Mouse (Mus musculus): ENCODE measurements around the gene 1600014C10Rik. TPM values are rescaled to one million over a fixed set of nuclear protein-coding genes. Genes with fewer than 3 reads are reported as not detected.

The 1600014C10Rik gene
- polyA plus RNA-seq, 1 experiment from 2014 or later, result 12.1 TPM

DNA sequence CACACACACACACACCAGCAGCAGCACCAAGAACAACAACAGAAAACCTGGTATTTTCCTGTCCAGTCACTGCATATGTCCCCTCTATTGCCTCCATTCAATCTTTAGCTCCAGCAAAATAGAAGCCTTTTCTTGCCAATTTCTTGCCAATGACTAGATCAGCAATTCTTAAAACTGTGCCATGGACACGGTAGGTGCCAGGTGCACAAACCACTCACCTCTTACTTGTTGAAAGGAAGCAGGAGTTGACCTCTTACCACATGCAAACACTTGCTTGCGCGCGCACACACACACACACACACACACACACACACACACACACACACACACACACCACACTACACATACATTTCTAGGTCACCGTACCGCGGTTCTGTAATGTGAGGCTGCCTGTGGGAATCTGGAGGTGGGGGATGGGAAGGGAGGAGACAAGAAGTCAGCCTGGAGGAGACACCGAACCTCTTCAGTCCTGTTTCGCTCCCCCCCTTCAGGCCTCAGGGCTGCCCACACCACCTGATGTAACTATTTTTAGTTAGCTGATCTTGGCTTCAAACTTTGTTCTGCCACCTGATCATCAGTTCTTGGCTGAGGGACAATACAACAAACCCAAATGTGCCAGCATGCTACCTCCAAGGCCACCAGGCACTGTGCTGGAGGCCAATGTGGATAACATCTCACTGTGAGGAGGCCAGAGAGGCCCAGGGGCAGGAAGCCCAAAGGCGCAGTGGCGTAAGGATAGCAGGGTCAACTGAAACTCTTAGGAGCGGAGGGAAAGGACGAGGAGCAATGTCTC, 41.8 kb downstream of the 1600014C10Rik start:
- H3K27ac ChIP-seq, result no peak overlapping the region
- H3K36me3 ChIP-seq (replicated peaks), result no peaks in the 10 kb centered on the region
- H3K4me3 ChIP-seq (replicated peaks), result no peak overlapping the region
- peaks cover 13% of the 10 kb centered on the region for H3K27me3 ChIP-seq
- no peak overlapping the region for H3K4me2 ChIP-seq
- WGBS, result 85% methylated on average over 13 of the region's 13 CpGs
- no peak overlapping the region for H3K9ac ChIP-seq
- no peak for ATAC-seq (ENCODE audit: low FRiP score)
- peaks cover 14% of the 10 kb centered on the region for H3K4me1 ChIP-seq
- H3K9me3 ChIP-seq, result no peaks in the 10 kb centered on the region

DNA sequence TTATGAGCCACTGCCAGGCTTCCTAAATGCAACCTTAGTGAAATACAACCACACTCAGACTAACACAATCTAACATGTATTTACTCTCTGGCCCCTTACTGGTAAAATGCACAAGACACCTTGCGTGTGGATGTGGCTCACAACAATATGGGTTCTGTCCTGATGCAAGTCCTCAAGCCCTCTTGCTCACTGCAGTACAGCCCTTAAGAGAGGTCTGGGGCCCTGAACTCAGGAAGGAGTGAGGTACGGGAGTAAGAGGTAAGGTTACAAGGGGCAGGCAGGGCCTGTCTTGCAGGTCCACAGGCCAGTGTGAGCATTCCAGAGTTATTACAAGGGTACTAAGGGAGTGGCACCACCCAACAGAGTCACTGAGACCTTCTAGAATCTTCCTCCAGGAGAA, 43.2 kb downstream of the 1600014C10Rik start:
- H3K4me3 ChIP-seq (replicated peaks), result no peak overlapping the region
- H3K36me3 ChIP-seq (replicated peaks), result no peaks in the 10 kb centered on the region
- H3K9ac ChIP-seq, result no peak overlapping the region
- H3K4me2 ChIP-seq, result no peak overlapping the region
- no peak overlapping the region for H3K27ac ChIP-seq
- H3K27me3 ChIP-seq, result peaks cover 23% of the 10 kb centered on the region
- no peaks in the 10 kb centered on the region for H3K9me3 ChIP-seq
- no peak for ATAC-seq (ENCODE audit: low FRiP score)
- WGBS, result 78% methylated on average over 2 of the region's 2 CpGs
- H3K4me1 ChIP-seq, result peaks cover 14% of the 10 kb centered on the region

DNA sequence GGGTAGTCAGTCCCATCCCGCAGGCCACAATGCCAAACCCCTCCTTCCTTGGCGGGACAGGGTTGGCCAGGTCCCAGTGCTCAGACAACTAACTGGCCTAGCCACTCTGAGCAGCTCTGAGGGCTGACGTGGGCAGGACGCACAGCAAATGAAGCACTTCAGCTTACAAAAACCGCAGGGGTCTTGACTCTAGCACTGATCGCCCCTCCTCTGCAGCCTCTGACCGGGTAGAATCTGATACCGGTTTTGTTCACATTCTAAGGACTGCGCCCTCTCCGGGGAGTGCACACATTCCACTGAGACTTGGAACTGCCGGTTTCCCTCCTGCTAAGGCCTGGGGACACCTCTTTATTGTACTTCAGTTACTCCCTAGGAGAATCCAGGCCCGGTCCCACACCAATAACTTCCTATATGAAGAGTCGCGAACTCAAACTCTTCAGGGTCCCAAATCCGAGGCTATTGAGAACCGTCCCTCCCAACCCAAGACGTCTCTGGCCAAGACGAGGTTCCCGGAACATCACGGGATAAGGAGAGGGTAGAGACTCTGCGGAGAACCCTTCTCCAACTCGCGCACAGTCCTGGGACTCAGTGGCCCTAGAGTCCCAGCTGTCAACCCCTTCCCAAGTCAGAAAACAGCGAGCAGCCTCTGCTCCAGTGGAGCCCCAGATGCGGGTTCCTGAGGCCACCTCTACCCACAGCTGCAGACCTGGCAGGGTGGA, 44.3 kb downstream of the 1600014C10Rik start:
- Histone ChIP-seq H3K4me2 (peak overlapping the region; percentile 93), H3K9ac (peak overlapping the region; percentile 59), H3K27ac (no peak overlapping the region), H3K4me1 (peaks cover 14% of the 10 kb centered on the region), H3K36me3 (replicated peaks) (no peaks in the 10 kb centered on the region), H3K27me3 (peaks cover 23% of the 10 kb centered on the region), H3K9me3 (no peaks in the 10 kb centered on the region), H3K4me3 (replicated peaks) (peak overlapping the region; percentile 53)
- ATAC-seq (ENCODE audit: low FRiP score), result peak; percentile 49; the same call in 1 of the 2 replicates
- WGBS, result under 1% methylated on average over 25 of the region's 25 CpGs

DNA sequence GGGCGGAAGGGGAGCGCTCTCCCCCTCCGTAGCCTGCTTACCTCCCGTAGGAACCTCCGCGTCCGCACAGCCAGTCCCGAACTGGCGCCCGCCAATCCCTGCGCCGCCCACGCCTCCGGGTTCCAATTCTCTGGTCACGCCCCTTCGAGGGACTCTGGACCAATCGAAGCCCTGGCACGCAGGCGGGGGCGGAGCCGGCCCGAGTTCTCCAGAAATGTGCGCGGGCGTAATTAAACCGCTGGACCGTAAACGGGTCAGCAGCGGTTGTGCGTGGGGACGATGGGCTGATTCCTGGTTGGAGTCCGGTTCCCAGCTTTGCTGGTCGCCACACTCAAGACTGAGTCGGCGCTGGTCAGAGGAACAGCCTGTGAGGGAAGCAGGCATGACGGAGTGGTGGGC, 44.9 kb downstream of the 1600014C10Rik start, which contains the start of gene Plekhf1:
Gene Plekhf1 (minus strand): TSS at position 117 of the 399 bp plus-strand sequence.
- H3K36me3 ChIP-seq (replicated peaks), result no peaks in the 10 kb centered on the region
- no peaks in the 10 kb centered on the region for H3K9me3 ChIP-seq
- peak within 1 kb of the TSS; percentile 93 for H3K4me2 ChIP-seq
- H3K4me3 ChIP-seq (replicated peaks), result peak within 1 kb of the TSS; percentile 53
- peaks cover 14% of the 10 kb centered on the region for H3K4me1 ChIP-seq
- no peak within 1 kb of the TSS for H3K27ac ChIP-seq
- peak within 1 kb of the TSS; percentile 59 for H3K9ac ChIP-seq
- ATAC-seq (ENCODE audit: low FRiP score), result peak; percentile 96
- H3K27me3 ChIP-seq, result peaks cover 23% of the 10 kb centered on the region
- under 1% methylated on average over 36 of the region's 36 CpGs for WGBS

DNA sequence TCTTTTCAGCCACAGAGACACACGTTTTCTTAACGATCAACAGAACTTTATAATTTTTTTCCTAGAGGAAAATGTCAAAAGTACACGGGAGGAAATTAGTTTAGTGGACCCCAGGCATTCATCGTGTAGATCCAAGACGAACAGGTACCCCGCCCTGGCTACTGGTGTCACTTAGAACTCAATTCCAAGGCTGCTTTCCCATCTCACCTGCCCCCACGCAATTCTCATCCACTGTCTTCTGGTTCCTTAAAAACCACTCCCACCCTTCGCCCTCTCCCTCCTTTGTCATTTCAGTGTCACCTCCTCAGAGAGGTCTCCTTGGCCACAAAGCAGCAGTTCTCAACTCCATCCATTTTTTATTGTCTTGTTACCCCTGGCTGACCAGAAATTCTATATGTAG, 45.3 kb downstream of the 1600014C10Rik start:
- Histone ChIP-seq H3K27me3 (peaks cover 23% of the 10 kb centered on the region), H3K9ac (no peak overlapping the region), H3K36me3 (replicated peaks) (no peaks in the 10 kb centered on the region), H3K4me2 (peak overlapping the region; percentile 93), H3K4me3 (replicated peaks) (peak overlapping the region; percentile 53), H3K4me1 (peaks cover 14% of the 10 kb centered on the region), H3K27ac (no peak overlapping the region), H3K9me3 (no peaks in the 10 kb centered on the region)
- ATAC-seq (ENCODE audit: low FRiP score), result peak; percentile 15; the same call in 1 of the 2 replicates
- WGBS, result 25% methylated on average over 8 of the region's 8 CpGs

DNA sequence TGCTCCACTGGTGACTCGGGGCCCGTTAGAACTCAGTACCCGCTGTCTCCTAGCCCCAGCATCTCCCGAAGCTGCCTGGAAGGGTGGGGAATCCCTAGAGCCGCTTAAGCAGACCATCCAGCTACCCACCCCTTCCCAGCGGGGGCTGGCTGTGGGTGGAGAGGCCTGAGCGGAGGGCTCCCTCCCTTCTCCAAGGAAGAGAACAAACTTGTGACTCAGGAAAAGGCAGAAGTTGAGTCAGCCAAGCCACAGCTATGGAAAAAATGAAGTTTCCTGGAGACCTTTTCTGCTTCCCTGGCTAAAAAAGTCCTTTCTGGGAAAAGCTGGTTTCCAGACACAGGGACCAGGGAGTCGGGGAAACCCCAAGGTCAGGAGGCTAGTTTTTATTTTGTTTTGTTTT, 47.3 kb downstream of the 1600014C10Rik start:
- Histone ChIP-seq H3K27me3 (peaks cover 23% of the 10 kb centered on the region), H3K36me3 (replicated peaks) (no peaks in the 10 kb centered on the region), H3K4me3 (replicated peaks) (no peak overlapping the region), H3K9me3 (no peaks in the 10 kb centered on the region), H3K27ac (no peak overlapping the region), H3K4me2 (no peak overlapping the region), H3K4me1 (peaks cover 14% of the 10 kb centered on the region), H3K9ac (no peak overlapping the region)
- ATAC-seq (ENCODE audit: low FRiP score), result no peak
- 21% methylated on average over 8 of the region's 8 CpGs for WGBS

DNA sequence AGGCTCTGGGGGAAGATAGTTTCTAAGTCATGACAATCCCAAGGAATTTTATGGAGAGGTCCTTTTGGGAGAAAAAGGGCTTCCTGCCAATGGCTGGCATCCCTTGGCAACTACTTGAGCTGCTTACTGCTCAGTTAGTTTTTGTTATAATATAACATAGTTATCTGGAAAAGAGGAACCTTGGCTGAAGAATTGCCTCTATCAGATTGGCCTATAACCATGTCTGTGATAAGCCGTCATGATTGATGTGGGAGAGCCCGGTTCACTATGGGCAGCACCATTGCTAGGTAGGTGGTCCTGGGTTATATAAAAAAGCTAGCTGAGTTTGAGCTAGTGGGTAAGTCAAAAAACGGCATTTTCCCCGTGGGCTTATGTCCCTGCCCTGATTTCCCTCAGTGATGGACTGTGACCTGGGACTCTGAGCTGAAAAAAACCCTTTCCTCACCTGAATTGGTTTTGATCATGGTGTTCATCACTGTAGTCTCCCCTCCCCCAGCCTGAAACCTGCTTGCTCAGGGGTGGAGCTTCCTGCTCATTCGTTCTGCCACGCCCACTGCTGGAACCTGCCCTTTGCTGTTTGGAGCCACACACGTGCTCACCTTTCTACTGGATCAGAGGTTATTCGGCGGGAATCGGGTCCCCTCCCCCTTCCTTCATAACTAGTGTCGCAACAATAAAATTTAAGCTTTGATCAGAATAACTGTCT, 53.5 kb downstream of the 1600014C10Rik start:
- H3K4me3 ChIP-seq (replicated peaks), result no peak overlapping the region
- no peak overlapping the region for H3K27ac ChIP-seq
- H3K36me3 ChIP-seq (replicated peaks), result no peaks in the 10 kb centered on the region
- WGBS, result 48% methylated on average over 11 of the region's 11 CpGs
- H3K4me1 ChIP-seq, result no peaks in the 10 kb centered on the region
- H3K9me3 ChIP-seq, result no peaks in the 10 kb centered on the region
- H3K27me3 ChIP-seq, result no peaks in the 10 kb centered on the region
- no peak overlapping the region for H3K9ac ChIP-seq
- H3K4me2 ChIP-seq, result no peak overlapping the region
- ATAC-seq (ENCODE audit: low FRiP score), result no peak

DNA sequence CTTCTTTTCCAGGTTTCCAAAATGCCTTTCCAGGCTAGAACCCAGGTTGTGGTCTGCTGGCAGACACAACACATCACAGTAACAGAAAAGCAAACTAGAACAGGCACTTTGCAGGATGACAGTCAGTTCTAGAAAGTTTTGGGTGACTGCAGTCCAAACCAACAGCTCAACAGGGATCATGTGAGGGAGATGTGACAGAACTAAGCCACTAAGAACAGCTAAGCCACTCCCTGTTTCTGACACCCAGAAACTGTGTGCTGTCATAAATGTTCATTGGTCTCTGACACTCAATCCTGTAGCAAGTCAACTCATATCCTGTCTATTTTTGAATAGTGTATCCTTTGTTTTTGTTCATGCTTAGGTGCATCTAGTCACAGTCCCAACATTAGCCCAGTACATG, 54.1 kb downstream of the 1600014C10Rik start:
- H3K9me3 ChIP-seq, result no peaks in the 10 kb centered on the region
- H3K27ac ChIP-seq, result no peak overlapping the region
- no peak overlapping the region for H3K4me2 ChIP-seq
- ATAC-seq (ENCODE audit: low FRiP score), result no peak
- no peaks in the 10 kb centered on the region for H3K36me3 ChIP-seq (replicated peaks)
- no peaks in the 10 kb centered on the region for H3K27me3 ChIP-seq
- H3K4me1 ChIP-seq, result no peaks in the 10 kb centered on the region
- H3K4me3 ChIP-seq (replicated peaks), result no peak overlapping the region
- no peak overlapping the region for H3K9ac ChIP-seq

DNA sequence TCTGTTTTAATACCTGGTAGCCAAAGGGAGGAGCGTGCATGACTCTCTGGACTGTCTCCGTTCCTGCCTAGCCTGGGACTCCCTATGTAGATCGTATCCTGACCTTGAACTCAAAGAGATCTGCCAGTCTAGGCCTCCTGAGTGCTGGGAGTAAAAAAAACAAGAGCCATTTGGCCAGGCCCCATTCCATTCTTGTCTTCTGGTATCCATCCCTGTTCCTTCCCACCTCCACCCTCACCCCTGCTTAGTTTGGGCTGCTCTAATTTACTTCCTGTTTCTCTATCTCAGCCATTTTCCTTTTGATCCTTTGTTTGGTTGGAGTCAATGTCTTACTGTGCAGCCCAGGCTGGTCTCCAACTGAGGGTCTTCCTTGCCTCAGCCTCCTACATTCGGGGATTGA, 59.4 kb downstream of the 1600014C10Rik start:
- Histone ChIP-seq H3K9ac (no peak overlapping the region), H3K36me3 (replicated peaks) (no peaks in the 10 kb centered on the region), H3K27me3 (no peaks in the 10 kb centered on the region), H3K4me3 (replicated peaks) (no peak overlapping the region), H3K4me1 (no peaks in the 10 kb centered on the region), H3K4me2 (no peak overlapping the region), H3K27ac (no peak overlapping the region), H3K9me3 (no peaks in the 10 kb centered on the region)
- ATAC-seq (ENCODE audit: low FRiP score), result no peak
- WGBS, result 87% methylated on average over 4 of the region's 4 CpGs

Other genes starting within 250 kb of the 1600014C10Rik start
- gene Uri1, start 159.7 kb upstream of the 1600014C10Rik start, polyA plus RNA-seq (2016; fragmentation: Nextera tagmentation; extraction: Ambion mirVana), result 45.9 and 46.7 TPM in 2 replicates
- 43.4 and 44.1 TPM in 2 replicates for gene Ccne1, start 75.7 kb upstream of the 1600014C10Rik start, polyA plus RNA-seq (2016; fragmentation: Nextera tagmentation; extraction: Ambion mirVana)
- gene Plekhf1, start 44.8 kb downstream of the 1600014C10Rik start, polyA plus RNA-seq (2016; fragmentation: Nextera tagmentation; extraction: Ambion mirVana), result 1.3 and 1.4 TPM in 2 replicates
- 94.3 and 94.5 TPM in 2 replicates for gene Pop4, start 88.2 kb downstream of the 1600014C10Rik start, polyA plus RNA-seq (2016; fragmentation: Nextera tagmentation; extraction: Ambion mirVana)